Mouse (Mus musculus): Measurements from ENCODE around the gene Lrmda. TPM values are rescaled to one million over a fixed set of nuclear protein-coding genes. Genes with fewer than 3 reads are reported as not detected.

Gene Lrmda
- polyA plus RNA-seq, 1 experiment from 2014 or later, result 0.57 TPM

- Histone ChIP-seq H3K27me3 (replicated peaks) (no peaks in the 10 kb centered on the region), H3K36me3 (no peaks in the 10 kb centered on the region), H3K4me3 (replicated peaks) (peak overlapping the region; percentile 64), H3K27ac (peak overlapping the region; percentile 92), H3K4me2 (peak overlapping the region; percentile 83), H3K9ac (peak overlapping the region; percentile 13), H3K9me3 (no peaks in the 10 kb centered on the region), H3K4me1 (peaks cover 17% of the 10 kb centered on the region; the same call in 1 of the 2 replicates)
- WGBS, result 9% methylated on average over 44 of the region's 44 CpGs
- ATAC-seq (ENCODE audit: insufficient read depth, low FRiP score, low read depth), result no peak
These were observed 25.2 kb upstream of the Lrmda start for GRCm38 (mm10) chr14:21994061-21994990.

GRCm38 (mm10) chr14:21995031-21995754 lies 24.3 kb upstream of the Lrmda start:
- ATAC-seq (ENCODE audit: insufficient read depth, low FRiP score, low read depth), result peak; percentile 79
- H3K27me3 ChIP-seq (replicated peaks), result no peaks in the 10 kb centered on the region
- H3K36me3 ChIP-seq, result no peaks in the 10 kb centered on the region
- WGBS, result 1% methylated on average over 36 of the region's 36 CpGs
- peak overlapping the region; percentile 92 for H3K27ac ChIP-seq
- H3K4me3 ChIP-seq (replicated peaks), result peak overlapping the region; percentile 64
- H3K4me2 ChIP-seq, result peak overlapping the region; percentile 83
- H3K4me1 ChIP-seq, result peaks cover 17% of the 10 kb centered on the region; the same call in 1 of the 2 replicates
- peak overlapping the region; percentile 58 for H3K9ac ChIP-seq
- no peaks in the 10 kb centered on the region for H3K9me3 ChIP-seq

- WGBS, result 89% methylated on average over 4 of the region's 4 CpGs
- H3K4me3 ChIP-seq (replicated peaks), result no peak overlapping the region
- no peak for ATAC-seq (ENCODE audit: insufficient read depth, low FRiP score, low read depth)
- H3K9me3 ChIP-seq, result no peaks in the 10 kb centered on the region
- no peak overlapping the region for H3K4me2 ChIP-seq
- H3K9ac ChIP-seq, result no peak overlapping the region
- no peak overlapping the region for H3K27ac ChIP-seq
- H3K36me3 ChIP-seq, result no peaks in the 10 kb centered on the region
- no peaks in the 10 kb centered on the region for H3K27me3 ChIP-seq (replicated peaks)
- H3K4me1 ChIP-seq, result 0 out of 2 replicates have a peak, but pooled peaks cover 7% of the 10 kb centered on the region
These were observed 19.9 kb upstream of the Lrmda start for GRCm38 (mm10) chr14:21999588-21999987.

GRCm38 (mm10) chr14:22003231-22003630 lies 16.3 kb upstream of the Lrmda start:
- no peak overlapping the region for H3K9ac ChIP-seq
- H3K27me3 ChIP-seq (replicated peaks), result no peaks in the 10 kb centered on the region
- no peaks in the 10 kb centered on the region for H3K36me3 ChIP-seq
- H3K4me2 ChIP-seq, result no peak overlapping the region
- no peaks in the 10 kb centered on the region for H3K9me3 ChIP-seq
- no peak overlapping the region for H3K4me3 ChIP-seq (replicated peaks)
- H3K4me1 ChIP-seq, result 0 out of 2 replicates have a peak, but pooled peaks cover 4% of the 10 kb centered on the region
- WGBS, result 63% methylated on average over 1 of the region's 1 CpGs
- no peak overlapping the region for H3K27ac ChIP-seq
- no peak for ATAC-seq (ENCODE audit: insufficient read depth, low FRiP score, low read depth)

- no peak overlapping the region for H3K4me2 ChIP-seq
- no peak for ATAC-seq (ENCODE audit: insufficient read depth, low FRiP score, low read depth)
- H3K4me3 ChIP-seq (replicated peaks), result no peak overlapping the region
- H3K9me3 ChIP-seq, result no peaks in the 10 kb centered on the region
- no peak overlapping the region for H3K27ac ChIP-seq
- H3K27me3 ChIP-seq (replicated peaks), result no peaks in the 10 kb centered on the region
- 56% methylated on average over 4 of the region's 4 CpGs for WGBS
- H3K4me1 ChIP-seq, result 0 out of 2 replicates have a peak, but pooled peaks cover 4% of the 10 kb centered on the region
- H3K36me3 ChIP-seq, result no peaks in the 10 kb centered on the region
- no peak overlapping the region for H3K9ac ChIP-seq
These were observed 15.9 kb upstream of the Lrmda start for GRCm38 (mm10) chr14:22003631-22004030.

- no peaks in the 10 kb centered on the region for H3K9me3 ChIP-seq
- H3K36me3 ChIP-seq, result no peaks in the 10 kb centered on the region
- no peak for ATAC-seq (ENCODE audit: insufficient read depth, low FRiP score, low read depth)
- no peak overlapping the region for H3K4me3 ChIP-seq (replicated peaks)
- H3K9ac ChIP-seq, result no peak overlapping the region
- 0 out of 2 replicates have a peak, but pooled peaks cover 4% of the 10 kb centered on the region for H3K4me1 ChIP-seq
- 65% methylated on average over 4 of the region's 4 CpGs for WGBS
- H3K27me3 ChIP-seq (replicated peaks), result no peaks in the 10 kb centered on the region
- H3K4me2 ChIP-seq, result no peak overlapping the region
- H3K27ac ChIP-seq, result no peak overlapping the region
These were observed 14.6 kb upstream of the Lrmda start for GRCm38 (mm10) chr14:22004943-22005342.

GRCm38 (mm10) chr14:22007006-22007405 lies 12.5 kb upstream of the Lrmda start:
- 0 out of 2 replicates have a peak, but pooled peaks cover 4% of the 10 kb centered on the region for H3K4me1 ChIP-seq
- H3K4me2 ChIP-seq, result no peak overlapping the region
- no peak overlapping the region for H3K27ac ChIP-seq
- H3K4me3 ChIP-seq (replicated peaks), result no peak overlapping the region
- no peaks in the 10 kb centered on the region for H3K9me3 ChIP-seq
- H3K27me3 ChIP-seq (replicated peaks), result no peaks in the 10 kb centered on the region
- 80% methylated on average over 6 of the region's 6 CpGs for WGBS
- H3K36me3 ChIP-seq, result no peaks in the 10 kb centered on the region
- ATAC-seq (ENCODE audit: insufficient read depth, low FRiP score, low read depth), result no peak
- no peak overlapping the region for H3K9ac ChIP-seq

GRCm38 (mm10) chr14:22014315-22014714 lies 5.2 kb upstream of the Lrmda start:
- 76% methylated on average over 5 of the region's 5 CpGs for WGBS
- Histone ChIP-seq H3K36me3 (no peaks in the 10 kb centered on the region), H3K9ac (no peak overlapping the region), H3K4me2 (no peak overlapping the region), H3K27me3 (replicated peaks) (no peaks in the 10 kb centered on the region), H3K4me3 (replicated peaks) (no peak overlapping the region), H3K9me3 (no peaks in the 10 kb centered on the region), H3K27ac (no peak overlapping the region), H3K4me1 (peaks cover 3% of the 10 kb centered on the region)
- ATAC-seq (ENCODE audit: insufficient read depth, low FRiP score, low read depth), result no peak

- H3K4me2 ChIP-seq, result no peak overlapping the region
- H3K27ac ChIP-seq, result no peak overlapping the region
- no peaks in the 10 kb centered on the region for H3K27me3 ChIP-seq (replicated peaks)
- H3K4me1 ChIP-seq, result peaks cover 8% of the 10 kb centered on the region
- no peaks in the 10 kb centered on the region for H3K9me3 ChIP-seq
- no peak overlapping the region for H3K9ac ChIP-seq
- H3K36me3 ChIP-seq, result no peaks in the 10 kb centered on the region
- ATAC-seq (ENCODE audit: insufficient read depth, low FRiP score, low read depth), result no peak
- 37% methylated on average over 4 of the region's 4 CpGs for WGBS
- no peak overlapping the region for H3K4me3 ChIP-seq (replicated peaks)
These were observed 4.7 kb upstream of the Lrmda start for GRCm38 (mm10) chr14:22014781-22015180.

GRCm38 (mm10) chr14:22017011-22017410 lies 2.5 kb upstream of the Lrmda start:
- Histone ChIP-seq H3K27me3 (replicated peaks) (no peaks in the 10 kb centered on the region), H3K36me3 (no peaks in the 10 kb centered on the region), H3K27ac (no peak overlapping the region), H3K4me2 (no peak overlapping the region), H3K9ac (no peak overlapping the region), H3K9me3 (no peaks in the 10 kb centered on the region), H3K4me3 (replicated peaks) (no peak overlapping the region), H3K4me1 (peaks cover 14% of the 10 kb centered on the region)
- WGBS, result 38% methylated on average over 5 of the region's 5 CpGs
- ATAC-seq (ENCODE audit: insufficient read depth, low FRiP score, low read depth), result no peak

- Histone ChIP-seq H3K4me2 (peak overlapping the region; percentile 92), H3K9ac (no peak overlapping the region), H3K9me3 (no peaks in the 10 kb centered on the region), H3K4me1 (peaks cover 14% of the 10 kb centered on the region), H3K27me3 (replicated peaks) (no peaks in the 10 kb centered on the region), H3K27ac (no peak overlapping the region), H3K4me3 (replicated peaks) (peak overlapping the region; percentile 44), H3K36me3 (no peaks in the 10 kb centered on the region)
- no peak for ATAC-seq (ENCODE audit: insufficient read depth, low FRiP score, low read depth)
- 50% methylated on average over 12 of the region's 12 CpGs for WGBS
These were observed 685 bp downstream of the Lrmda start for GRCm38 (mm10) chr14:22019949-22020845.

Data from stomach, embryonic 15.5 days (tissue).